Mouse (Mus musculus) midbrain, embryonic 10.5 days (tissue): ENCODE results near the gene Osgin1. TPM values are rescaled to one million over a fixed set of nuclear protein-coding genes. Genes with fewer than 3 reads are reported as not detected.

Experiments
- DNase-seq: peaks from one replicate; pipeline ENCODE4 v3.0.0-alpha.2; 2017; ENCODE audit warnings: low spot score
- H3K27ac ChIP-seq: fragments of 300-500 bp; sonication (generic); replicated peaks from 2 replicates; pipeline ENCODE4 v1.5.1; 2016; ENCODE audit warnings: mild to moderate bottlenecking
- H3K27me3 ChIP-seq: fragments of 300-500 bp; sonication (generic); 2 replicates; pipeline ENCODE4 v1.6.1; 2016; ENCODE audit warnings: low read depth, mild to moderate bottlenecking; ENCODE audit not compliant: poor library complexity, severe bottlenecking
- H3K36me3 ChIP-seq: fragments of 300-500 bp; sonication (generic); 2 replicates; pipeline ENCODE4 v1.6.1; 2016; ENCODE audit warnings: mild to moderate bottlenecking, moderate library complexity
- H3K4me1 ChIP-seq: fragments of 300-500 bp; sonication (generic); 2 replicates; pipeline ENCODE4 v1.6.1; 2016
- H3K4me3 ChIP-seq: fragments of 300-500 bp; sonication (generic); 2 replicates; pipeline ENCODE4 v1.5.1; 2016; ENCODE audit warnings: mild to moderate bottlenecking, moderate library complexity
- H3K9me3 ChIP-seq: fragments of 300-500 bp; sonication (generic); replicated peaks from 2 replicates; pipeline ENCODE4 v1.6.1; 2016; ENCODE audit warnings: mild to moderate bottlenecking
- WGBS: fragments of 180-500 bp; shearing (Covaris S2); methylation state at CpG from one replicate; pipeline ENCODE4 v1.1.7; 2016; 5-methylcytosine and 5-hydroxymethylcytosine counted together
- polyA plus RNA-seq: library from polyadenylated mRNA; unstranded; fragments of >200 nt; fragmentation: Nextera tagmentation; extraction: Ambion mirVana; gene quantifications from 2 replicates; pipeline ENCODE4 v1.2.1, GENCODE M21; 2016

The Osgin1 gene
- polyA plus RNA-seq, 1 experiment from 2014 or later = 0.23 TPM

- no peak overlapping the region for H3K4me3 ChIP-seq
- WGBS = 88% methylated on average over 6 of the region's 6 CpGs
- H3K9me3 ChIP-seq = no peaks in the 10 kb centered on the region
- H3K27ac ChIP-seq = no peak overlapping the region
- no peak for DNase-seq
- peaks cover 12% of the 10 kb centered on the region for H3K4me1 ChIP-seq
- H3K36me3 ChIP-seq = no peaks in the 10 kb centered on the region
- no peaks in the 10 kb centered on the region for H3K27me3 ChIP-seq
These were observed 7.7 kb upstream of the Osgin1 start for GRCm38 (mm10) chr8:119426069-119426735.

- Histone ChIP-seq H3K27ac (no peak overlapping the region), H3K9me3 (no peaks in the 10 kb centered on the region), H3K36me3 (no peaks in the 10 kb centered on the region), H3K27me3 (no peaks in the 10 kb centered on the region), H3K4me3 (no peak overlapping the region), H3K4me1 (peaks cover 17% of the 10 kb centered on the region)
- WGBS = 80% methylated on average over 12 of the region's 12 CpGs
- DNase-seq = no peak
These were observed 6.1 kb upstream of the Osgin1 start for GRCm38 (mm10) chr8:119427634-119428349.

- H3K4me1 ChIP-seq = peaks cover 21% of the 10 kb centered on the region
- H3K4me3 ChIP-seq = no peak overlapping the region
- H3K36me3 ChIP-seq = no peaks in the 10 kb centered on the region
- H3K27me3 ChIP-seq = no peaks in the 10 kb centered on the region
- H3K9me3 ChIP-seq = no peaks in the 10 kb centered on the region
- no peak for DNase-seq
- 78% methylated on average over 7 of the region's 7 CpGs for WGBS
- no peak overlapping the region for H3K27ac ChIP-seq
These were observed 5.6 kb upstream of the Osgin1 start for GRCm38 (mm10) chr8:119428350-119428740.

GRCm38 (mm10) chr8:119428766-119429327, 5.1 kb upstream of the Osgin1 start:
- Histone ChIP-seq H3K36me3 (no peaks in the 10 kb centered on the region), H3K9me3 (no peaks in the 10 kb centered on the region), H3K4me1 (peaks cover 21% of the 10 kb centered on the region), H3K27ac (no peak overlapping the region), H3K27me3 (no peaks in the 10 kb centered on the region), H3K4me3 (no peak overlapping the region)
- 80% methylated on average over 5 of the region's 5 CpGs for WGBS
- no peak for DNase-seq

GRCm38 (mm10) chr8:119429552-119429951, 4.4 kb upstream of the Osgin1 start:
- no peak for DNase-seq
- H3K27ac ChIP-seq = no peak overlapping the region
- no peak overlapping the region for H3K4me3 ChIP-seq
- no peaks in the 10 kb centered on the region for H3K9me3 ChIP-seq
- no peaks in the 10 kb centered on the region for H3K36me3 ChIP-seq
- no peaks in the 10 kb centered on the region for H3K27me3 ChIP-seq
- H3K4me1 ChIP-seq = peaks cover 21% of the 10 kb centered on the region
- 92% methylated on average over 3 of the region's 3 CpGs for WGBS

- WGBS = 85% methylated on average over 8 of the region's 8 CpGs
- H3K27ac ChIP-seq = no peak overlapping the region
- no peak overlapping the region for H3K4me3 ChIP-seq
- no peak for DNase-seq
- no peaks in the 10 kb centered on the region for H3K27me3 ChIP-seq
- no peaks in the 10 kb centered on the region for H3K9me3 ChIP-seq
- peaks cover 21% of the 10 kb centered on the region for H3K4me1 ChIP-seq
- H3K36me3 ChIP-seq = no peaks in the 10 kb centered on the region
These were observed 3.7 kb upstream of the Osgin1 start for GRCm38 (mm10) chr8:119430250-119430649.

- Histone ChIP-seq H3K4me3 (no peak overlapping the region), H3K4me1 (peaks cover 24% of the 10 kb centered on the region)
These were observed 3.2 kb upstream of the Osgin1 start for GRCm38 (mm10) chr8:119430690-119431089.

GRCm38 (mm10) chr8:119432372-119432771, 1.6 kb upstream of the Osgin1 start:
- H3K27ac ChIP-seq = no peak overlapping the region
- peaks cover 32% of the 10 kb centered on the region for H3K4me1 ChIP-seq
- H3K36me3 ChIP-seq = no peaks in the 10 kb centered on the region
- H3K27me3 ChIP-seq = no peaks in the 10 kb centered on the region
- no peaks in the 10 kb centered on the region for H3K9me3 ChIP-seq
- WGBS = 56% methylated on average over 3 of the region's 3 CpGs
- H3K4me3 ChIP-seq = no peak overlapping the region
- DNase-seq = no peak

More at GRCm38 (mm10) chr8:119430690-119431089, 3.2 kb upstream of the Osgin1 start:
- Histone ChIP-seq H3K27me3 (no peaks in the 10 kb centered on the region), H3K27ac (no peak overlapping the region), H3K36me3 (no peaks in the 10 kb centered on the region), H3K9me3 (no peaks in the 10 kb centered on the region)
- 86% methylated on average over 7 of the region's 7 CpGs for WGBS
- no peak for DNase-seq

GRCm38 (mm10) chr8:119434569-119434968, 645 bp downstream of the Osgin1 start:
- H3K4me3 ChIP-seq = no peak overlapping the region
- H3K9me3 ChIP-seq = no peaks in the 10 kb centered on the region
- peaks cover 8% of the 10 kb centered on the region; the same call in 1 of the 2 replicates for H3K27me3 ChIP-seq
- WGBS = 86% methylated on average over 6 of the region's 6 CpGs
- H3K27ac ChIP-seq = no peak overlapping the region
- no peaks in the 10 kb centered on the region for H3K36me3 ChIP-seq
- peaks cover 27% of the 10 kb centered on the region for H3K4me1 ChIP-seq
- DNase-seq = no peak

GRCm38 (mm10) chr8:119435527-119435926, 1.6 kb downstream of the Osgin1 start:
- no peaks in the 10 kb centered on the region for H3K9me3 ChIP-seq
- no peaks in the 10 kb centered on the region for H3K36me3 ChIP-seq
- no peak overlapping the region for H3K4me3 ChIP-seq
- H3K4me1 ChIP-seq = peaks cover 35% of the 10 kb centered on the region
- DNase-seq = no peak
- 83% methylated on average over 7 of the region's 7 CpGs for WGBS
- H3K27ac ChIP-seq = no peak overlapping the region
- H3K27me3 ChIP-seq = peaks cover 12% of the 10 kb centered on the region; the same call in 1 of the 2 replicates

GRCm38 (mm10) chr8:119436331-119436730, 2.4 kb downstream of the Osgin1 start:
- peaks cover 43% of the 10 kb centered on the region for H3K4me1 ChIP-seq
- WGBS = 90% methylated on average over 10 of the region's 10 CpGs

GRCm38 (mm10) chr8:119436933-119437332, 3.0 kb downstream of the Osgin1 start:
- H3K27ac ChIP-seq = 0 out of 2 replicates have a peak overlapping the region, but pooled peaks have one; percentile 4
- WGBS = 34% methylated on average over 9 of the region's 9 CpGs

More at GRCm38 (mm10) chr8:119436331-119436730, 2.4 kb downstream of the Osgin1 start:
- H3K36me3 ChIP-seq = no peaks in the 10 kb centered on the region
- H3K27ac ChIP-seq = no peak overlapping the region
- DNase-seq = no peak
- H3K4me3 ChIP-seq = no peak overlapping the region
- no peaks in the 10 kb centered on the region for H3K9me3 ChIP-seq
- H3K27me3 ChIP-seq = peaks cover 16% of the 10 kb centered on the region; the same call in 1 of the 2 replicates

GRCm38 (mm10) chr8:119437506-119437905, 3.6 kb downstream of the Osgin1 start:
- Histone ChIP-seq H3K4me1 (peaks cover 39% of the 10 kb centered on the region), H3K27ac (no peak overlapping the region), H3K27me3 (peaks cover 26% of the 10 kb centered on the region), H3K9me3 (no peaks in the 10 kb centered on the region), H3K36me3 (no peaks in the 10 kb centered on the region), H3K4me3 (no peak overlapping the region)
- DNase-seq = no peak
- 75% methylated on average over 11 of the region's 11 CpGs for WGBS

More at GRCm38 (mm10) chr8:119436933-119437332, 3.0 kb downstream of the Osgin1 start:
- H3K36me3 ChIP-seq = no peaks in the 10 kb centered on the region
- peaks cover 44% of the 10 kb centered on the region for H3K4me1 ChIP-seq
- no peak overlapping the region for H3K4me3 ChIP-seq
- H3K27me3 ChIP-seq = peaks cover 20% of the 10 kb centered on the region; the same call in 1 of the 2 replicates
- H3K9me3 ChIP-seq = no peaks in the 10 kb centered on the region
- DNase-seq = no peak
